Mouse (Mus musculus): Measurements from ENCODE around the gene Kctd8.

The Kctd8 gene

GRCm38 (mm10) chr5:69159897-69160509 lies 181.5 kb downstream of the Kctd8 start:
- DNase-seq (ENCODE audit: low spot score in 2 of 2): no peak

DNA sequence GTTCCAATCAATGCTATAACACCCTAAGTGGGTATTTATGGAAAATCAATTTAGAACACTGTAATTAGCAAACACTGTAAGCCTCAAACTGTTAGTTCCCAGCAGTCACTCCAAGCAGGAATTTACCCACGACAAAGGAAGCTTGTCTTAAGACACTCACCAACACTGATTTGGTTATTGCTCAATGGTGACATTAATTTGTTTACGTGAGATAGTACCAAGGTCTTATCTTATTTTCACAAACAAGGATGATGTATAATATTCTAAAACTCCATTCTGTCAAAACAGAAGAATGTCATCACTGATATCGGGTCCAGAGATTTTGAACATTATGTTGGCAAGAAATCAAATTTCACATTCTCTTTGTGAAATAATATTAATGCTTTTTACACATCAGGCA lies 185.0 kb downstream of the Kctd8 start:
- DNase-seq (ENCODE audit: low spot score in 2 of 2): no peak

GRCm38 (mm10) chr5:69145827-69146226 lies 195.7 kb downstream of the Kctd8 start:
- no peak for DNase-seq (ENCODE audit: low spot score in 2 of 2)

- no peak for DNase-seq (ENCODE audit: low spot score in 2 of 2)
Observed at GRCm38 (mm10) chr5:69141082-69141481, 200.4 kb downstream of the Kctd8 start.

- DNase-seq (ENCODE audit: low spot score in 2 of 2): no peak
Observed at GRCm38 (mm10) chr5:69108718-69109117, 232.8 kb downstream of the Kctd8 start.

DNA sequence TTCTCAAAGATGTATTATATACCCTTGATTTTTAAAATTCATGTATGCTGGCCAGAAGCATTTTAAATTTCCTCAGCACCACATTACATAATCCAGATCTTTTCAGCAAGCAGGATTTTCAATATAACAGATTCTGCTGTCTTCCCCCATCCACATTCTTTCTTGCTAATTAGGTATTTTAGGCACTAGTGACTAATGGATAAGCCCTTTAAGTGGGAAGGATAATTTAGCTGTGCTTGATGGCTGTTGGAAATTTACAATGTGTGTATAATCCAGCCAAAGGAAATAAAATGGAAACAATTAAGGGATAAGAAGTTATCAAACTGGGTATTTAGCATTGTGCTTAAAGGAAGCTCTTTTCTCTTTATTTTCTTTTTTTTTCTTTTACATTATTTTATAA lies 252.6 kb downstream of the Kctd8 start:
- DNase-seq (ENCODE audit: low spot score in 2 of 2): no peak

Data from frontal cortex, postnatal 10 days (tissue).